Mouse (Mus musculus) ES-E14 (cell line): ENCODE data around the gene Podn.

ENCODE experiments used
- HCFC1 ChIP-seq: IDR thresholded peaks from 2 replicates; pipeline ENCODE4 v1.6.1; 2012; ENCODE audit warnings: low read length, inconsistent platforms, borderline replicate concordance; ENCODE audit not compliant: insufficient read depth
- MAFK ChIP-seq: IDR thresholded peaks from 2 replicates; pipeline ENCODE4 v1.6.1; 2014; ENCODE audit warnings: mild to moderate bottlenecking, low read depth, low read length, inconsistent platforms; ENCODE audit not compliant: insufficient read depth
- ZC3H11A ChIP-seq: IDR thresholded peaks from 2 replicates; pipeline ENCODE4 v1.6.1; 2012; ENCODE audit warnings: low read depth, mild to moderate bottlenecking, inconsistent platforms, low read length, borderline replicate concordance

GRCm38 (mm10) chr4:107999380-107999779, 96.9 kb downstream of the Podn start:
- TF ChIP-seq MAFK (no peak), HCFC1 (no peak), ZC3H11A (no peak)
